Mouse (Mus musculus) neural tube, embryonic 12.5 days (tissue): ENCODE measurements around the gene Capn9. TPM values are rescaled to one million over a fixed set of nuclear protein-coding genes. Genes with fewer than 3 reads are reported as not detected.

ENCODE experiments used
- ATAC-seq: fragments of 200-750 bp; cut with Nextera tagmentation; 2 replicates; pipeline ENCODE4 v1.8.0; 2017; ENCODE audit warnings: low read depth, mild to moderate bottlenecking, moderate TSS enrichment, moderate library complexity; ENCODE audit not compliant: low FRiP score
- H3K27ac ChIP-seq: fragments of 300-500 bp; sonication (generic); 2 replicates; pipeline ENCODE4 v1.5.1; 2016
- H3K27me3 ChIP-seq: fragments of 300-500 bp; sonication (generic); replicated peaks from 2 replicates; pipeline ENCODE4 v1.6.1; 2016; ENCODE audit warnings: mild to moderate bottlenecking
- H3K36me3 ChIP-seq: fragments of 300-500 bp; sonication (generic); 2 replicates; pipeline ENCODE4 v1.6.1; 2016; ENCODE audit warnings: mild to moderate bottlenecking
- H3K4me1 ChIP-seq: fragments of 300-500 bp; sonication (generic); 2 replicates; pipeline ENCODE4 v1.6.1; 2016
- H3K4me2 ChIP-seq: fragments of 300-500 bp; sonication (generic); replicated peaks from 2 replicates; pipeline ENCODE4 v1.6.1; 2016; ENCODE audit warnings: mild to moderate bottlenecking
- H3K4me3 ChIP-seq: fragments of 300-500 bp; sonication (generic); 2 replicates; pipeline ENCODE4 v1.5.1; 2016
- H3K9ac ChIP-seq: fragments of 300-500 bp; sonication (generic); 2 replicates; pipeline ENCODE4 v1.6.1; 2016; ENCODE audit warnings: mild to moderate bottlenecking
- H3K9me3 ChIP-seq: fragments of 300-500 bp; sonication (generic); 2 replicates; pipeline ENCODE4 v1.6.1; 2016; ENCODE audit warnings: mild to moderate bottlenecking
- WGBS: fragments of 180-500 bp; shearing (Covaris S2); methylation state at CpG from one replicate; pipeline ENCODE4 v1.1.7; 2016; 5-methylcytosine and 5-hydroxymethylcytosine counted together
- polyA plus RNA-seq: library from polyadenylated mRNA; unstranded; fragments of >200 nt; fragmentation: Nextera tagmentation; extraction: Ambion mirVana; gene quantifications from 2 replicates; pipeline ENCODE4 v1.2.1, GENCODE M21; 2016

Gene Capn9
- 0.17 TPM in 1 of 2 replicates, not detected in the other for polyA plus RNA-seq

GRCm38 (mm10) chr8:124575811-124576210 is at the start of gene Capn9:
Gene Capn9, plus strand, starts transcription at chr8:124576111.
- ATAC-seq, result no peak
- Histone ChIP-seq H3K4me2 (no peak within 1 kb of the TSS), H3K9ac (no peak within 1 kb of the TSS), H3K27me3 (no peaks in the 10 kb centered on the region), H3K27ac (no peak within 1 kb of the TSS), H3K9me3 (no peaks in the 10 kb centered on the region), H3K36me3 (no peaks in the 10 kb centered on the region), H3K4me3 (no peak within 1 kb of the TSS), H3K4me1 (no peaks in the 10 kb centered on the region)
- WGBS, result 91% methylated on average over 8 of the region's 8 CpGs

GRCm38 (mm10) chr8:124526261-124526660 is 49.6 kb upstream of the Capn9 start:
- no peak overlapping the region for H3K9ac ChIP-seq
- H3K4me1 ChIP-seq, result peaks cover 13% of the 10 kb centered on the region
- no peak for ATAC-seq
- peaks cover 52% of the 10 kb centered on the region for H3K36me3 ChIP-seq
- H3K27ac ChIP-seq, result no peak overlapping the region
- no peaks in the 10 kb centered on the region for H3K9me3 ChIP-seq
- 97% methylated on average over 11 of the region's 11 CpGs for WGBS
- no peaks in the 10 kb centered on the region for H3K27me3 ChIP-seq
- H3K4me2 ChIP-seq, result no peak overlapping the region
- no peak overlapping the region for H3K4me3 ChIP-seq

- peaks cover 83% of the 10 kb centered on the region for H3K36me3 ChIP-seq
- 88% methylated on average over 14 of the region's 14 CpGs for WGBS
- no peaks in the 10 kb centered on the region for H3K27me3 ChIP-seq
- H3K4me3 ChIP-seq, result no peak overlapping the region
- H3K27ac ChIP-seq, result no peak overlapping the region
- no peak overlapping the region for H3K9ac ChIP-seq
- no peaks in the 10 kb centered on the region for H3K4me1 ChIP-seq
- H3K9me3 ChIP-seq, result no peaks in the 10 kb centered on the region
- no peak overlapping the region for H3K4me2 ChIP-seq
- no peak for ATAC-seq
These were observed 45.8 kb upstream of the Capn9 start for GRCm38 (mm10) chr8:124530076-124530475.

GRCm38 (mm10) chr8:124530556-124530955 is 45.4 kb upstream of the Capn9 start:
- 92% methylated on average over 7 of the region's 7 CpGs for WGBS
- H3K4me2 ChIP-seq, result no peak overlapping the region
- no peak for ATAC-seq
- peaks cover 86% of the 10 kb centered on the region for H3K36me3 ChIP-seq
- no peaks in the 10 kb centered on the region for H3K4me1 ChIP-seq
- H3K27ac ChIP-seq, result no peak overlapping the region
- H3K27me3 ChIP-seq, result no peaks in the 10 kb centered on the region
- no peak overlapping the region for H3K4me3 ChIP-seq
- H3K9ac ChIP-seq, result no peak overlapping the region
- no peaks in the 10 kb centered on the region for H3K9me3 ChIP-seq

- no peaks in the 10 kb centered on the region for H3K9me3 ChIP-seq
- no peak overlapping the region for H3K4me2 ChIP-seq
- no peaks in the 10 kb centered on the region for H3K27me3 ChIP-seq
- no peak overlapping the region for H3K27ac ChIP-seq
- peaks cover 86% of the 10 kb centered on the region for H3K36me3 ChIP-seq
- WGBS, result 86% methylated on average over 4 of the region's 4 CpGs
- no peaks in the 10 kb centered on the region for H3K4me1 ChIP-seq
- ATAC-seq, result no peak
- no peak overlapping the region for H3K9ac ChIP-seq
- H3K4me3 ChIP-seq, result no peak overlapping the region
These were observed 44.9 kb upstream of the Capn9 start for GRCm38 (mm10) chr8:124530996-124531395.

- H3K9ac ChIP-seq, result no peak overlapping the region
- no peaks in the 10 kb centered on the region for H3K27me3 ChIP-seq
- 95% methylated on average over 3 of the region's 3 CpGs for WGBS
- H3K36me3 ChIP-seq, result peaks cover 79% of the 10 kb centered on the region
- no peak overlapping the region for H3K27ac ChIP-seq
- H3K4me1 ChIP-seq, result no peaks in the 10 kb centered on the region
- no peak for ATAC-seq
- H3K4me2 ChIP-seq, result no peak overlapping the region
- H3K9me3 ChIP-seq, result no peaks in the 10 kb centered on the region
- H3K4me3 ChIP-seq, result no peak overlapping the region
These were observed 43.3 kb upstream of the Capn9 start for GRCm38 (mm10) chr8:124532626-124533025.

- ATAC-seq, result no peak
- Histone ChIP-seq H3K36me3 (peaks cover 84% of the 10 kb centered on the region), H3K9me3 (no peaks in the 10 kb centered on the region), H3K4me1 (no peaks in the 10 kb centered on the region), H3K9ac (no peak overlapping the region), H3K4me2 (no peak overlapping the region), H3K4me3 (no peak overlapping the region), H3K27ac (no peak overlapping the region), H3K27me3 (no peaks in the 10 kb centered on the region)
- 95% methylated on average over 5 of the region's 5 CpGs for WGBS
These were observed 40.5 kb upstream of the Capn9 start for GRCm38 (mm10) chr8:124535451-124535850.

GRCm38 (mm10) chr8:124540906-124541305 is 35.0 kb upstream of the Capn9 start:
- no peaks in the 10 kb centered on the region for H3K27me3 ChIP-seq
- peaks cover 91% of the 10 kb centered on the region for H3K36me3 ChIP-seq
- no peak overlapping the region for H3K9ac ChIP-seq
- H3K27ac ChIP-seq, result no peak overlapping the region
- no peaks in the 10 kb centered on the region for H3K4me1 ChIP-seq
- no peak for ATAC-seq
- H3K9me3 ChIP-seq, result no peaks in the 10 kb centered on the region
- WGBS, result 96% methylated on average over 12 of the region's 12 CpGs
- H3K4me2 ChIP-seq, result no peak overlapping the region
- no peak overlapping the region for H3K4me3 ChIP-seq

GRCm38 (mm10) chr8:124542001-124542400 is 33.9 kb upstream of the Capn9 start:
- no peak overlapping the region for H3K4me2 ChIP-seq
- no peaks in the 10 kb centered on the region for H3K27me3 ChIP-seq
- H3K4me3 ChIP-seq, result no peak overlapping the region
- peaks cover 93% of the 10 kb centered on the region for H3K36me3 ChIP-seq
- no peak overlapping the region for H3K9ac ChIP-seq
- H3K27ac ChIP-seq, result no peak overlapping the region
- ATAC-seq, result no peak
- H3K4me1 ChIP-seq, result no peaks in the 10 kb centered on the region
- WGBS, result 95% methylated on average over 4 of the region's 4 CpGs
- no peaks in the 10 kb centered on the region for H3K9me3 ChIP-seq

GRCm38 (mm10) chr8:124543272-124543671 is 32.6 kb upstream of the Capn9 start:
- H3K4me3 ChIP-seq, result no peak overlapping the region
- H3K36me3 ChIP-seq, result peaks cover 98% of the 10 kb centered on the region
- H3K27ac ChIP-seq, result no peak overlapping the region
- 93% methylated on average over 5 of the region's 5 CpGs for WGBS
- no peaks in the 10 kb centered on the region for H3K27me3 ChIP-seq
- H3K4me2 ChIP-seq, result no peak overlapping the region
- ATAC-seq, result no peak
- no peaks in the 10 kb centered on the region for H3K9me3 ChIP-seq
- no peaks in the 10 kb centered on the region for H3K4me1 ChIP-seq
- no peak overlapping the region for H3K9ac ChIP-seq

- Histone ChIP-seq H3K4me3 (no peak overlapping the region), H3K4me2 (no peak overlapping the region), H3K27ac (no peak overlapping the region), H3K36me3 (peaks cover 95% of the 10 kb centered on the region), H3K4me1 (no peaks in the 10 kb centered on the region), H3K27me3 (no peaks in the 10 kb centered on the region), H3K9ac (no peak overlapping the region), H3K9me3 (no peaks in the 10 kb centered on the region)
- WGBS, result 96% methylated on average over 6 of the region's 6 CpGs
- ATAC-seq, result no peak
These were observed 29.5 kb upstream of the Capn9 start for GRCm38 (mm10) chr8:124546371-124546770.

GRCm38 (mm10) chr8:124546815-124547214 is 29.1 kb upstream of the Capn9 start:
- H3K27me3 ChIP-seq, result no peaks in the 10 kb centered on the region
- no peak overlapping the region for H3K9ac ChIP-seq
- H3K9me3 ChIP-seq, result no peaks in the 10 kb centered on the region
- H3K4me1 ChIP-seq, result no peaks in the 10 kb centered on the region
- no peak overlapping the region for H3K4me2 ChIP-seq
- ATAC-seq, result no peak
- WGBS, result 88% methylated on average over 7 of the region's 7 CpGs
- H3K4me3 ChIP-seq, result no peak overlapping the region
- H3K27ac ChIP-seq, result no peak overlapping the region
- peaks cover 95% of the 10 kb centered on the region for H3K36me3 ChIP-seq

- Histone ChIP-seq H3K36me3 (peaks cover 96% of the 10 kb centered on the region), H3K9ac (no peak overlapping the region), H3K27me3 (no peaks in the 10 kb centered on the region), H3K27ac (no peak overlapping the region), H3K9me3 (no peaks in the 10 kb centered on the region), H3K4me3 (no peak overlapping the region), H3K4me1 (no peaks in the 10 kb centered on the region), H3K4me2 (no peak overlapping the region)
- WGBS, result 55% methylated on average over 11 of the region's 11 CpGs
- ATAC-seq, result no peak
These were observed 28.6 kb upstream of the Capn9 start for GRCm38 (mm10) chr8:124547269-124547668.
